13 mouse cellular contexts compared by ENCODE assay signal in the genomic region with DNA sequence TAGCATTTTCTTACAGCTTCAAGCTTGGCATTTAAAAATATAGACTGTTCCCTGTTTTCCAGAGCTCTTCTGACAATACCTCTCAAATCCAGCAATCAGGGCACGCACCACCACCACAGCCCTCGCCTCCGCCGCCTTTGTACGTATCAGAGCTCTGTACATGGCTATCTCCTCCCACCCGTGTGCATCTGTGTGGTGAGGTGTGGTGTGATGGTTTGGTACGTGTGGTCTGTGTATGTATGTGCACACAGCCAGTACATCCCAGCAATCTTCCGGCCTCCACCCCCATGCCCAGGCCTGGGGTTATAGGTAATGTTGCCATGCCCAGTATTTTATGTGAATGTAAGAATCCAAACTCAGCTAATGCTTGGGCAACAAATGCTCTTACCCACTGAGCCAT. TPM values are rescaled to one million over a fixed set of nuclear protein-coding genes. Genes with fewer than 3 reads are reported as not detected.
A peak's percentile ranks its signal among the peaks of the same experiment; 100 is the strongest.
DNase-seq lines count a peak whose midpoint lies in the region; ATAC-seq and TF ChIP-seq lines count a peak whose summit lies in the region.
"Had no signal": no experiment of that assay in that cellular context is flagged by ENCODE, and none has a peak within 500 bp of the region (broad histone marks: within the 10 kb centered on the region; RNA-seq: fewer than 3 reads in every experiment).

No protein-coding gene starts in this region.

- H3K4me2 ChIP-seq in kidney, embryonic 15.5 days = no peak overlapping the region
- H3K4me2 ChIP-seq in liver, embryonic 12.5 days = peak overlapping the region; percentile 83
- H3K4me2 ChIP-seq in stomach, postnatal 0 days (replicated peaks; ENCODE audit: low read depth) = no peak overlapping the region
- H3K4me2 ChIP-seq: forebrain, embryonic 12.5 days; heart, embryonic 13.5 days; hindbrain, embryonic 15.5 days had no signal

- TF ChIP-seq POLR2A in spleen, adult 2 months (IDR thresholded peaks at IDR 0.05; ENCODE audit: low read depth, low read length) = no peak

- no peak overlapping the region for H3K9ac ChIP-seq in kidney, embryonic 15.5 days
- H3K9ac ChIP-seq in liver, embryonic 12.5 days = peak overlapping the region; percentile 55
- no peak overlapping the region for H3K9ac ChIP-seq in stomach, postnatal 0 days (ENCODE audit: low read length)
- H3K9ac ChIP-seq: forebrain, embryonic 12.5 days; hindbrain, embryonic 15.5 days had no signal

- H3K27me3 ChIP-seq in kidney, embryonic 15.5 days = no peaks in the 10 kb centered on the region
- H3K27me3 ChIP-seq in spleen, adult 2 months (ENCODE audit: control insufficient read depth, insufficient read depth, low read length) = no peaks in the 10 kb centered on the region
- H3K27me3 ChIP-seq in liver, embryonic 12.5 days (replicated peaks) = no peaks in the 10 kb centered on the region
- no peaks in the 10 kb centered on the region for H3K27me3 ChIP-seq in stomach, postnatal 0 days (ENCODE audit: control insufficient read depth, insufficient read depth, low read length)
- H3K27me3 ChIP-seq: forebrain, embryonic 12.5 days; heart, embryonic 13.5 days; hindbrain, embryonic 15.5 days had no signal

- no peak for DNase-seq in kidney, adult 8-10 months
- no peak for DNase-seq in spleen, adult 2 months (ENCODE audit: low read depth in 1 of 2, low spot score in 2 of 2)
- no peak for DNase-seq in spleen, adult 18-20 months
- no peak for DNase-seq in stomach, postnatal 0 days (ENCODE audit: low spot score)
- no peak for DNase-seq in retina, embryonic 14.5 days (ENCODE audit: low spot score)
- DNase-seq in thymus, postnatal 4 days = no peak
- DNase-seq: cerebellum, postnatal 10 days; thymus, postnatal 14 days had no signal

- no peak overlapping the region for H3K4me3 ChIP-seq in kidney, embryonic 15.5 days (replicated peaks)
- no peak overlapping the region for H3K4me3 ChIP-seq in spleen, adult 2 months (ENCODE audit: extremely low read depth, insufficient read depth, insufficient read length)
- H3K4me3 ChIP-seq in liver, embryonic 12.5 days = 0 out of 2 replicates have a peak overlapping the region, but pooled peaks have one; percentile 11
- H3K4me3 ChIP-seq in stomach, postnatal 0 days (ENCODE audit: low read depth, low read length) = no peak overlapping the region
- H3K4me3 ChIP-seq: forebrain, embryonic 12.5 days; heart, embryonic 13.5 days; hindbrain, embryonic 15.5 days had no signal

- H3K4me1 ChIP-seq in kidney, embryonic 15.5 days = peaks cover 58% of the 10 kb centered on the region
- H3K4me1 ChIP-seq in spleen, adult 2 months (ENCODE audit: control insufficient read depth, insufficient read depth, insufficient read length) = peaks cover 78% of the 10 kb centered on the region
- H3K4me1 ChIP-seq in liver, embryonic 12.5 days = peaks cover 87% of the 10 kb centered on the region
- peaks cover 8% of the 10 kb centered on the region for H3K4me1 ChIP-seq in stomach, postnatal 0 days (replicated peaks; ENCODE audit: control insufficient read depth, insufficient read depth)
- H3K4me1 ChIP-seq: hindbrain, embryonic 15.5 days had no signal

- no peaks in the 10 kb centered on the region for H3K9me3 ChIP-seq in kidney, embryonic 15.5 days (replicated peaks)
- H3K9me3 ChIP-seq in liver, embryonic 12.5 days (replicated peaks) = no peaks in the 10 kb centered on the region
- H3K9me3 ChIP-seq in stomach, postnatal 0 days (ENCODE audit: control insufficient read depth, low read length) = no peaks in the 10 kb centered on the region
- H3K9me3 ChIP-seq: forebrain, embryonic 12.5 days; heart, embryonic 13.5 days; hindbrain, embryonic 15.5 days had no signal

- TF ChIP-seq CTCF in spleen, adult 2 months (IDR thresholded peaks at IDR 0.05; ENCODE audit: extremely low read depth, insufficient read depth, insufficient read length, insufficient replicate concordance) = no peak
- no peak for TF ChIP-seq CTCF in stomach, postnatal 0 days (IDR thresholded peaks at IDR 0.05; ENCODE audit: low read depth)

- TF ChIP-seq EP300 in stomach, postnatal 0 days (optimal IDR thresholded peaks at IDR 0.05) = no peak

- 0 out of 2 replicates have a peak overlapping the region, but pooled peaks have one; percentile 71 for H3K27ac ChIP-seq in kidney, embryonic 15.5 days
- H3K27ac ChIP-seq in spleen, adult 2 months (ENCODE audit: insufficient read depth, low read length) = peak overlapping the region; percentile 86
- H3K27ac ChIP-seq in liver, embryonic 12.5 days = peak overlapping the region; percentile 100
- 0 out of 2 replicates have a peak overlapping the region, but pooled peaks have one; percentile 18 for H3K27ac ChIP-seq in stomach, postnatal 0 days (replicated peaks)
- H3K27ac ChIP-seq: forebrain, embryonic 12.5 days; hindbrain, embryonic 15.5 days had no signal

- ATAC-seq in kidney, embryonic 15.5 days (replicated peaks; ENCODE audit: low FRiP score) = peak; percentile 81
- ATAC-seq in liver, embryonic 12.5 days = peak; percentile 80
- ATAC-seq in stomach, postnatal 0 days (ENCODE audit: low FRiP score, low TSS enrichment) = no peak

- no peaks in the 10 kb centered on the region for H3K36me3 ChIP-seq in kidney, embryonic 15.5 days
- H3K36me3 ChIP-seq in spleen, adult 2 months (ENCODE audit: control insufficient read depth, insufficient read depth, low read length) = no peaks in the 10 kb centered on the region
- H3K36me3 ChIP-seq in liver, embryonic 12.5 days = peaks cover 11% of the 10 kb centered on the region; the same call in 1 of the 2 replicates
- H3K36me3 ChIP-seq in stomach, postnatal 0 days (ENCODE audit: control insufficient read depth, insufficient read depth, low read length) = no peaks in the 10 kb centered on the region
- H3K36me3 ChIP-seq: forebrain, embryonic 12.5 days; hindbrain, embryonic 15.5 days had no signal

- 88% methylated on average over 8 of the region's 8 CpGs for WGBS in kidney, embryonic 15.5 days
- 81% methylated on average over 8 of the region's 8 CpGs for WGBS in spleen, adult 2 months
- 33% methylated on average over 8 of the region's 8 CpGs for WGBS in liver, embryonic 12.5 days (ENCODE audit: insufficient replicate concordance)
- WGBS in stomach, postnatal 0 days = 89% methylated on average over 8 of the region's 8 CpGs

RNA-seq across cellular contexts. Expression of a gene that starts 14.0 kb away (rescaled TPM):
- 8.7 and 10.8 TPM in 2 replicates for polyA plus RNA-seq in kidney, embryonic 15.5 days (2015; fragmentation: Nextera tagmentation; extraction: Ambion mirVana)
- 30.6 and 36.4 TPM in 2 replicates for polyA plus RNA-seq in spleen, adult 2 months (2012; rRNA removed)
- 6.9 and 8.0 TPM in 2 replicates for polyA plus RNA-seq in liver, embryonic 12.5 days (2016; fragmentation: Nextera tagmentation; extraction: Ambion mirVana)
- 4.0 and 4.1 TPM in 2 replicates for polyA plus RNA-seq in stomach, postnatal 0 days (2015; fragmentation: Nextera tagmentation; extraction: Ambion mirVana)

RNA-seq across cellular contexts. Expression of a gene that starts 56.4 kb away (rescaled TPM):
- polyA plus RNA-seq in kidney, embryonic 15.5 days (2015; fragmentation: Nextera tagmentation; extraction: Ambion mirVana) = 1.00 and 1.0 TPM in 2 replicates
- polyA plus RNA-seq in spleen, adult 2 months (2012; rRNA removed) = 0.21 and 0.40 TPM in 2 replicates
- polyA plus RNA-seq in liver, embryonic 12.5 days (2016; fragmentation: Nextera tagmentation; extraction: Ambion mirVana) = 0.08 and 0.20 TPM in 2 replicates
- polyA plus RNA-seq in stomach, postnatal 0 days (2015; fragmentation: Nextera tagmentation; extraction: Ambion mirVana) = 0.48 and 0.49 TPM in 2 replicates

Comparison
In these comparisons a context has a peak if more than half of its experiments do, and no peak if none do; other contexts are left out.
1. H3K27ac ChIP-seq: peak in every context shown above with its lines; median percentile 100 in liver, embryonic 12.5 days; 86 in spleen, adult 2 months; 71 in kidney, embryonic 15.5 days; 18 in stomach, postnatal 0 days.